Mouse (Mus musculus) embryonic facial prominence, embryonic 14.5 days (tissue): ENCODE measurements around the gene Mat2b. TPM values are rescaled to one million over a fixed set of nuclear protein-coding genes. Genes with fewer than 3 reads are reported as not detected.

Source experiments
- ATAC-seq: fragments of 200-750 bp; cut with Nextera tagmentation; 2 replicates; pipeline ENCODE4 v1.8.0; 2017; ENCODE audit warnings: low read depth, moderate number of reproducible peaks, moderate TSS enrichment
- DNase-seq: peaks from one replicate; pipeline ENCODE4 v3.0.0-alpha.2; 2015; ENCODE audit warnings: low spot score
- H3K27ac ChIP-seq: fragments of 300-500 bp; sonication (generic); replicated peaks from 2 replicates; pipeline ENCODE4 v1.5.1; 2014; ENCODE audit warnings: low read depth, mild to moderate bottlenecking, low read length, moderate library complexity
- H3K27me3 ChIP-seq: fragments of 300-500 bp; sonication (generic); replicated peaks from 2 replicates; pipeline ENCODE4 v1.6.1; 2014; ENCODE audit warnings: low read length; ENCODE audit not compliant: control insufficient read depth, insufficient read depth
- H3K36me3 ChIP-seq: fragments of 300-500 bp; sonication (generic); 2 replicates; pipeline ENCODE4 v1.6.1; 2014; ENCODE audit warnings: low read length, mixed read lengths; ENCODE audit not compliant: control insufficient read depth, insufficient read depth
- H3K4me1 ChIP-seq: fragments of 300-500 bp; sonication (generic); 2 replicates; pipeline ENCODE4 v1.6.1; 2014; ENCODE audit warnings: antibody characterized with exemption, low read length; ENCODE audit not compliant: control insufficient read depth, insufficient read depth
- H3K4me2 ChIP-seq: fragments of 300-500 bp; sonication (generic); 2 replicates; pipeline ENCODE4 v1.6.1; 2014; ENCODE audit warnings: low read depth, mild to moderate bottlenecking, low read length, moderate library complexity, mixed read lengths
- H3K4me3 ChIP-seq: fragments of 300-500 bp; sonication (generic); 2 replicates; pipeline ENCODE4 v1.5.1; 2014; ENCODE audit warnings: low read depth, mild to moderate bottlenecking, low read length
- H3K9ac ChIP-seq: fragments of 300-500 bp; sonication (generic); 2 replicates; pipeline ENCODE4 v1.6.1; 2014; ENCODE audit warnings: low read depth, mild to moderate bottlenecking, low read length, moderate library complexity, mixed read lengths
- H3K9me3 ChIP-seq: fragments of 300-500 bp; sonication (generic); 2 replicates; pipeline ENCODE4 v1.6.1; 2016; ENCODE audit warnings: low read length; ENCODE audit not compliant: control insufficient read depth
- WGBS: fragments of 180-500 bp; shearing (Covaris S2); extraction: QIAGEN DNeasy Blood & Tissue Kit; methylation state at CpG from one replicate; pipeline ENCODE4 v1.1.7; 2014; 5-methylcytosine and 5-hydroxymethylcytosine counted together
- polyA plus RNA-seq: library from polyadenylated mRNA; unstranded; fragments of >200 nt; fragmentation: Nextera tagmentation; extraction: Ambion mirVana; gene quantifications from 2 replicates; pipeline ENCODE4 v1.2.1, GENCODE M21; 2014

The Mat2b gene
- polyA plus RNA-seq: 92.5 and 92.8 TPM in 2 replicates

DNA sequence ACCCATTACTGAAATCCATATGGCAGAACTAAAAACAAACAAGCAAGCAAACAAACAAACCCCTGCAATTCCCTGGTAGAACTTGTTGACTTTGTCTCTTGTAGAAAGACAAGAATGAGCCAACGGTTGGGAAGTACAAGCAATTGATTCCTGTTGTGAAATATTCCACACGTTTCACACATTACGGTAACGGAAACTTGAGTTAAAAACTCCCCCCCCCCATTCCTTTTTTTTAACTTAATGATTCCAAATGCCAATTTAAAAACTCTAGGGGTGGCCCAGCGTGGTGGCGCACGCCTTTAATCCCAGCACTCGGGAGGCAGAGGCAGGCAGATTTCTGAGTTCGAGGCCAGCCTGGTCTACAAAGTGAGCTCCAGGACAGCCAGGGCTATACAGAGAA lies at the start of gene Mat2b:
Gene Mat2b, minus strand, starts transcription at position 101 of the 400 bp plus-strand sequence.
- Histone ChIP-seq H3K4me3 (peak within 1 kb of the TSS; percentile 88), H3K4me2 (peak within 1 kb of the TSS; percentile 65), H3K27me3 (no peaks in the 10 kb centered on the region), H3K9ac (peak within 1 kb of the TSS; percentile 77), H3K27ac (peak within 1 kb of the TSS; percentile 98), H3K4me1 (peaks cover 13% of the 10 kb centered on the region), H3K9me3 (peaks cover 5% of the 10 kb centered on the region; the same call in 1 of the 2 replicates), H3K36me3 (no peaks in the 10 kb centered on the region)
- ATAC-seq (no peak), DNase-seq (no peak)
- WGBS: 77% methylated on average over 9 of the region's 9 CpGs

DNA sequence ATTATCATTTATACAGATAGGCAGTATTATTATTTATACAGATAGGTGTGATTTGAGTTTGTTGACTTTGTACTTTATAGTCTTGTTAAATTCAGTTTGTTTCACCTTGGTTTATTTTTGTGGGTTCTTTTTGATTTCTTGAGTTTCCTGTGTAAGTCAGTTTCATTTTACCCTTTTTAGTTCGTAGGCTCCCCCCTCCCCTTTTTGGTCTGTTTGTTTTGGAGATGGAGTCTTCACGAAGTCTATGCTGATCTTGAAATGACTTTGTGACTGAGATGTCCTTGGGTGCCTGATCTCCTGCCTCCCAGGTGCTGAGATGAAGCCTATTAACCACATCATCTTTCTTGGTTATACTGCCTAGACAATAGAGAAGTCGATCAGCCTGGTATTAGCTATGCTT lies 49.3 kb upstream of the Mat2b start:
- H3K4me2 ChIP-seq: no peak overlapping the region
- no peaks in the 10 kb centered on the region for H3K4me1 ChIP-seq
- ATAC-seq: no peak
- WGBS: 80% methylated on average over 3 of the region's 3 CpGs
- H3K9ac ChIP-seq: no peak overlapping the region
- H3K27me3 ChIP-seq: no peaks in the 10 kb centered on the region
- no peak overlapping the region for H3K27ac ChIP-seq
- no peaks in the 10 kb centered on the region for H3K9me3 ChIP-seq
- no peak overlapping the region for H3K4me3 ChIP-seq
- H3K36me3 ChIP-seq: peaks cover 14% of the 10 kb centered on the region
- no peak for DNase-seq

DNA sequence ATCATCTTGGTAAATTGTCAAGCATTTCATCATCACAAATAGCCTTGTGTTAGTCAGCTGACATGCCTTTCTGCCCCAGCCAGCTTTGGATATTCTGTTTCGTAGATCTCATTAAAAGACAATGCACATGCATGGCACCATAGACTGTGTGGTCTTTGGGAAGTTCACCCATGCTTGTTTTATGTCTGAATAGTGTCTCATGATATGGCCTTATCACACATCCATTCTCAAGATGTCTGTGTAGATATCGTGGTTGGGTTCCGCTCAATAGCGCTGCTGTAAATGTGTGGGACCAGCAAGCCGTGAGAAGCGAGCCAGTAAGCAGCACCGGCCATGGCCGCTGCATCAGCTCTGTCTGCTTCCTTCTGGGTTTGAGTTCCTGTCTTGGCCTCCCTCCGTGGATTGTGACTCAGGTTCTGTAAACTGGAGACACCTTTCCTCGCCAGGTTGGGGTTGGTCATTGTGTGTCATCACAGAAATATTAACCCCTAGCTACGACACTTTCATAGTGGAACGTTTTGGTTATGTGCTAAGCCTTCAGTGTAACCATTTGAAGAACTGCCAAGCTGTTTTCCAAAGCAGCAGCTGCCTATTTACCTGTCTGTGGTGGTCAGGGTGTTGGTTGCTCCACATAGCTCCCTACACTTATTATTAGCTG lies 46.7 kb upstream of the Mat2b start:
- ATAC-seq (no peak), DNase-seq (no peak)
- Histone ChIP-seq H3K36me3 (peaks cover 38% of the 10 kb centered on the region), H3K9ac (no peak overlapping the region), H3K4me1 (no peaks in the 10 kb centered on the region), H3K27ac (no peak overlapping the region), H3K9me3 (no peaks in the 10 kb centered on the region), H3K4me2 (no peak overlapping the region), H3K27me3 (no peaks in the 10 kb centered on the region), H3K4me3 (no peak overlapping the region)
- WGBS: 93% methylated on average over 12 of the region's 12 CpGs

DNA sequence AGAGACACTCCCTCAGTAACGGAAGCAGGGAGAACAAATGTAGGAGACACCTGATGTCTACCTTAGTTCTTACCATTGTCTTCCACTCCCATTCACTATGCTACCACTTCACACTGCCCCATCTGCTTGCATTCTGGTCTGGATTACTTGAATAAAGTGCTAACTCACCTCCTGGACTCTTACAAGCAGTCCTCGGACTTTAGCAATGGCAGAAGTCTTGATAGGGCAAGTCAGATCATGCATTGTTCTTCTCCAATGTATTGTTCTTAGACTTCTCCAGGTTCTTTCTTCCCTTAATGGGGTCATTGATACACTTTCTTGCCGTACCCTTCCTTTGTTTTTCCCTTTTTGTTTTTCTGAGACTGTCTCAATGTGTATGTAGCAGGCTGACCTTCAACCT lies 42.4 kb upstream of the Mat2b start:
- DNase-seq (no peak), ATAC-seq (no peak)
- 90% methylated on average over 3 of the region's 3 CpGs for WGBS
- H3K27ac ChIP-seq: no peak overlapping the region
- H3K9ac ChIP-seq: no peak overlapping the region
- peaks cover 43% of the 10 kb centered on the region for H3K36me3 ChIP-seq
- H3K4me1 ChIP-seq: peaks cover 8% of the 10 kb centered on the region; the same call in 1 of the 2 replicates
- no peaks in the 10 kb centered on the region for H3K9me3 ChIP-seq
- no peaks in the 10 kb centered on the region for H3K27me3 ChIP-seq
- no peak overlapping the region for H3K4me3 ChIP-seq
- no peak overlapping the region for H3K4me2 ChIP-seq

DNA sequence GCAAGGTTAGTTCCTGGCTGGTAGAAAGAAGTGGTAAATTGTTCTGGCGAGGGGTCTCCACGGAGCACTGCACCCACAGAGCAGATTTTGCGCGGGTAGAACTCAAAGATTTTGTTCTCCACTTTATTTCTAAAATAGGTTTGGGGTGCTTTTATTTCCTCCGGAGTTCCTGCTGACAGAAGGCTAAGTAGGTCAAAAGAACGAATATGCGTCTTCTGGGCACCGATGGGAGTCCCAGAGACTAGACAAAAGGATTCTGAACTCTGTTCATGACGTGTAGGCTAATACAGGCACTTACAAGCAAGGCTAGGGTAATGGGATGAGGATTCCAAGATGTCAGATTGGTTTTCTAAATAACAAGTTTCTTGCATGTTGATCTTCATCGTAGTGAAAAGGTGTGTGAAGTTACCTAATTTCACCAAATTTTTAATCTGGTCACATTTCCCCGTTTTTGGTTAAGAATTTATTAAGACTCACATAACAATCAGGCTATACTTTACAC lies 39.3 kb upstream of the Mat2b start:
- Histone ChIP-seq H3K4me3 (peak overlapping the region; percentile 95), H3K9ac (peak overlapping the region; percentile 97), H3K27me3 (no peaks in the 10 kb centered on the region), H3K4me2 (peak overlapping the region; percentile 82), H3K9me3 (no peaks in the 10 kb centered on the region), H3K36me3 (peaks cover 29% of the 10 kb centered on the region), H3K27ac (peak overlapping the region; percentile 84), H3K4me1 (peaks cover 16% of the 10 kb centered on the region; the same call in 1 of the 2 replicates)
- ATAC-seq (no peak), DNase-seq (no peak)
- 3% methylated on average over 11 of the region's 11 CpGs for WGBS

DNA sequence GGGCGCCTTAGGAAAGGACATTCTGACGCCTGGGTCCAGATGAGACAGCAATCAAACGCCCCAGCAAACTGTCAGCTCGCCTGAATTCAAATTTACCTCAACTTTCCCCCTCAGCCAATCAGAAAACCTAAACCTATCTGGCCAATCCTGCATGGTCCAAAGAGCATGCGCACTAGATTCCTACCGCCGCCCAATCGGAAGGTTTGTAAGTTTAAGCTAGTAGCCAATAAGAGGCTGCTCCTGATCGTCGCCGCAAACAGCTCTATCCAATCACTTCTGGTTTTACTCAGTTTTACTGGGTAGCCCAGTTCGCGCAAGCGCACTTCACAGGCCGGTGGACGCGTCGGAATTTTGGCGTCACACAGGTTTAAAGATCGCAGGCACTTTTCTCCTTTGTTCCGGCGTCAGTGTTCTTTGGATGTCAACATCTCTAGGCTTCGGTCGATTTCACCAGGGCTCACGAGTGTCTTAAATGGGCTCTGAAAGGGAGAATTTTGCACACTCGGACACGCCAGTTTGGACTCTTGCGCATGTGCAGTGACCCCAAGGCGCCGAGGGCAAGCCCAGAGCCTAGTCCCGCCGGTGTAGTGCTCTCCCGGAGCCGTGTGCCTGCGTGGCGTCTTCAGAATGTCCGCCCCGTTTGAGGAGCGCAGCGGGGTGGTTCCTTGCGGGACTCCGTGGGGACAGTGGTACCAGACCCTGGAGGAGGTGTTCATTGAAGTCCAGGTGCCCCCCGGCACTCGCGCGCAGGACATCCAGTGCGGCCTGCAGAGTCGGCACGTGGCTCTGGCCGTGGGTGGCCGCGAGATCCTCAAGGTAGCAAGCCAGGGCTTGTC lies 38.6 kb upstream of the Mat2b start, which contains the start of the genes Hmmr and Nudcd2:
Gene Hmmr, minus strand, starts transcription at position 84 of the 836 bp plus-strand sequence.
Gene Nudcd2, plus strand, starts transcription at position 329 of the 836 bp plus-strand sequence.
- DNase-seq (peak; percentile 99), ATAC-seq (peak; percentile 99)
- peak within 1 kb of the TSS; percentile 87 for H3K4me2 ChIP-seq
- H3K27ac ChIP-seq: peak within 1 kb of the TSS; percentile 84
- WGBS: under 1% methylated on average over 52 of the region's 52 CpGs
- peak within 1 kb of the TSS; percentile 95 for H3K4me3 ChIP-seq
- H3K9me3 ChIP-seq: no peaks in the 10 kb centered on the region
- peaks cover 16% of the 10 kb centered on the region; the same call in 1 of the 2 replicates for H3K4me1 ChIP-seq
- no peaks in the 10 kb centered on the region for H3K27me3 ChIP-seq
- H3K36me3 ChIP-seq: peaks cover 30% of the 10 kb centered on the region
- peak within 1 kb of the TSS; percentile 97 for H3K9ac ChIP-seq

DNA sequence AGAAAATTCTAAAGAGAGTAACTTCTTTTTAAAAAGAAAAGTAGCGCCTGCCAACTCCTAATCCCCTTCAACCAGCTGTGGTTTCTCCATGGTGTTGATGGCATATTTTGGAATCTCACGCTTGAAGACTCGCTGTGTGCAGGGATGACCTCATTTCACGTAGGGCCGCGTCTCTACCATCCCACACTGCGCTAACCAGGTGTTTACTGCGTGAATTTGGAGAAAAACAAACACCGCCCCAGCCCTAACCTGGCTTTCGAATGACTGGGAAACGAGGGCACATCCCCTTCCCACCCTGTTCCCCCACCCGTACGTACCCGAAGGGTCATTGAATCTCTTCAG lies 38.0 kb upstream of the Mat2b start:
- no peaks in the 10 kb centered on the region for H3K27me3 ChIP-seq

DNA sequence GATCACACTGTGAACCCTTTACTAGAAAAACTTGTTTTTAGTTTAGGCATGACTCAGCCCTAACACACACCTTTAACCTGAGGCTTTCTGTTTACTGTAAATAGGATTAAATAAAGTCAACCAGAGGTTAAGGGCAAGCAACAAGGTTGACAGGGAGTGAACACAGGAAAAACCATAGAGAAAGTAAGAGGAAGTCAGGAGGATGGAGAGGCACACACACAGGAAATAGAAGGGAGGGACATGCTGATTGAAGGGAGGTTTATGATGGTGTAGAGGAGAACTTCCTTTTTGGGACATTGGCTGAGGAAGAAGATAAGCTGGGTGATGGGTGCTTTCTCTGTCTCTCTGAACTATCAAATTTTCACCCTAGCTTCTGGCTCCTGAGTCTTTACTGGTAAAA lies 23.3 kb upstream of the Mat2b start:
- ATAC-seq (no peak), DNase-seq (no peak)
- Histone ChIP-seq H3K4me2 (no peak overlapping the region), H3K27ac (no peak overlapping the region), H3K9ac (no peak overlapping the region), H3K36me3 (peaks cover 82% of the 10 kb centered on the region), H3K27me3 (no peaks in the 10 kb centered on the region), H3K9me3 (no peaks in the 10 kb centered on the region), H3K4me3 (no peak overlapping the region), H3K4me1 (no peaks in the 10 kb centered on the region)

More for the DNA sequence above, 38.0 kb upstream of the Mat2b start:
- H3K4me2 ChIP-seq: peak overlapping the region; percentile 87
- DNase-seq: peak; percentile 20
- peak overlapping the region; percentile 70 for H3K9ac ChIP-seq
- peak overlapping the region; percentile 95 for H3K4me3 ChIP-seq
- no peak overlapping the region for H3K27ac ChIP-seq
- peaks cover 16% of the 10 kb centered on the region; the same call in 1 of the 2 replicates for H3K4me1 ChIP-seq
- peak; percentile 16; the same call in 1 of the 2 replicates for ATAC-seq
- peaks cover 30% of the 10 kb centered on the region for H3K36me3 ChIP-seq
- H3K9me3 ChIP-seq: no peaks in the 10 kb centered on the region
- WGBS: 2% methylated on average over 14 of the region's 14 CpGs
